Mouse (Mus musculus) brain, embryonic 14.5 days (tissue): ENCODE data around the gene Spi1.

Experiments
- CTCF ChIP-seq: fragments of 200-500 bp; IDR thresholded peaks from 2 replicates; pipeline ENCODE4 v1.5.1; 2012; ENCODE audit warnings: inconsistent platforms, mild to moderate bottlenecking, moderate library complexity, borderline replicate concordance; ENCODE audit not compliant: insufficient read depth, insufficient read length; ENCODE audit errors: extremely low read depth
- POLR2A ChIP-seq: fragments of 200-500 bp; IDR thresholded peaks from 2 replicates; pipeline ENCODE4 v1.6.1; 2012; ENCODE audit warnings: mild to moderate bottlenecking, inconsistent platforms, borderline replicate concordance; ENCODE audit not compliant: poor library complexity, insufficient read depth, insufficient read length, severe bottlenecking; ENCODE audit errors: extremely low read depth

GRCm38 (mm10) chr2:91143401-91143800 lies 61.2 kb downstream of the Spi1 start:
- TF ChIP-seq CTCF: no peak
- no peak for TF ChIP-seq POLR2A
